Mouse (Mus musculus): ENCODE results near the gene Myl9. TPM values are rescaled to one million over a fixed set of nuclear protein-coding genes. Genes with fewer than 3 reads are reported as not detected.

Myl9 gene
- polyA plus RNA-seq, 1 experiment from 2014 or later: 133 TPM

GRCm38 (mm10) chr2:156736846-156737245, 38.4 kb upstream of the Myl9 start:
- Histone ChIP-seq H3K4me3 (ENCODE audit: low read depth, low read length) (no peak overlapping the region), H3K9ac (ENCODE audit: low read depth, low read length) (no peak overlapping the region), H3K9me3 (ENCODE audit: control insufficient read depth, low read length) (no peaks in the 10 kb centered on the region), H3K4me2 (replicated peaks; ENCODE audit: low read depth, low read length) (no peak overlapping the region), H3K36me3 (ENCODE audit: control insufficient read depth, insufficient read depth, low read length) (no peaks in the 10 kb centered on the region), H3K27ac (ENCODE audit: low read depth, low read length) (no peak overlapping the region), H3K27me3 (ENCODE audit: control insufficient read depth, insufficient read depth, low read length) (no peaks in the 10 kb centered on the region), H3K4me1 (replicated peaks; ENCODE audit: control insufficient read depth, insufficient read depth, low read length) (peaks cover 3% of the 10 kb centered on the region; the same call in 1 of the 2 replicates)
- WGBS: 47% methylated on average over 7 of the region's 7 CpGs
- ATAC-seq (ENCODE audit: low FRiP score) (no peak), DNase-seq (ENCODE audit: low spot score) (no peak)

GRCm38 (mm10) chr2:156737976-156738375, 37.2 kb upstream of the Myl9 start:
- DNase-seq (ENCODE audit: low spot score): no peak
- Histone ChIP-seq H3K9me3 (ENCODE audit: control insufficient read depth, low read length) (no peaks in the 10 kb centered on the region), H3K27me3 (ENCODE audit: control insufficient read depth, insufficient read depth, low read length) (no peaks in the 10 kb centered on the region), H3K4me1 (replicated peaks; ENCODE audit: control insufficient read depth, insufficient read depth, low read length) (0 out of 2 replicates have a peak, but pooled peaks cover 3% of the 10 kb centered on the region), H3K36me3 (ENCODE audit: control insufficient read depth, insufficient read depth, low read length) (no peaks in the 10 kb centered on the region), H3K27ac (ENCODE audit: low read depth, low read length) (no peak overlapping the region), H3K4me3 (ENCODE audit: low read depth, low read length) (no peak overlapping the region), H3K4me2 (replicated peaks; ENCODE audit: low read depth, low read length) (no peak overlapping the region), H3K9ac (ENCODE audit: low read depth, low read length) (no peak overlapping the region)
- WGBS: 83% methylated on average over 7 of the region's 7 CpGs
- no peak for ATAC-seq (ENCODE audit: low FRiP score)

- ATAC-seq (ENCODE audit: low FRiP score) (no peak), DNase-seq (ENCODE audit: low spot score) (no peak)
- Histone ChIP-seq H3K27me3 (ENCODE audit: control insufficient read depth, insufficient read depth, low read length) (no peaks in the 10 kb centered on the region), H3K36me3 (ENCODE audit: control insufficient read depth, insufficient read depth, low read length) (0 out of 2 replicates have a peak, but pooled peaks cover under 1% of the 10 kb centered on the region), H3K4me2 (replicated peaks; ENCODE audit: low read depth, low read length) (no peak overlapping the region), H3K4me1 (replicated peaks; ENCODE audit: control insufficient read depth, insufficient read depth, low read length) (0 out of 2 replicates have a peak, but pooled peaks cover 3% of the 10 kb centered on the region), H3K9me3 (ENCODE audit: control insufficient read depth, low read length) (no peaks in the 10 kb centered on the region), H3K4me3 (ENCODE audit: low read depth, low read length) (no peak overlapping the region), H3K9ac (ENCODE audit: low read depth, low read length) (no peak overlapping the region), H3K27ac (ENCODE audit: low read depth, low read length) (no peak overlapping the region)
- WGBS: 92% methylated on average over 9 of the region's 9 CpGs
Observed at GRCm38 (mm10) chr2:156741265-156741664, 34.0 kb upstream of the Myl9 start.

GRCm38 (mm10) chr2:156741998-156742397, 33.2 kb upstream of the Myl9 start:
- DNase-seq (ENCODE audit: low spot score): no peak
- Histone ChIP-seq H3K27ac (ENCODE audit: low read depth, low read length) (no peak overlapping the region), H3K36me3 (ENCODE audit: control insufficient read depth, insufficient read depth, low read length) (0 out of 2 replicates have a peak, but pooled peaks cover 3% of the 10 kb centered on the region), H3K4me3 (ENCODE audit: low read depth, low read length) (no peak overlapping the region), H3K4me1 (replicated peaks; ENCODE audit: control insufficient read depth, insufficient read depth, low read length) (no peaks in the 10 kb centered on the region), H3K9ac (ENCODE audit: low read depth, low read length) (no peak overlapping the region), H3K27me3 (ENCODE audit: control insufficient read depth, insufficient read depth, low read length) (no peaks in the 10 kb centered on the region), H3K4me2 (replicated peaks; ENCODE audit: low read depth, low read length) (no peak overlapping the region), H3K9me3 (ENCODE audit: control insufficient read depth, low read length) (no peaks in the 10 kb centered on the region)
- no peak for ATAC-seq (ENCODE audit: low FRiP score)
- 78% methylated on average over 4 of the region's 4 CpGs for WGBS

- Histone ChIP-seq H3K4me3 (ENCODE audit: low read depth, low read length) (no peak overlapping the region), H3K4me2 (replicated peaks; ENCODE audit: low read depth, low read length) (no peak overlapping the region), H3K27ac (ENCODE audit: low read depth, low read length) (no peak overlapping the region), H3K36me3 (ENCODE audit: control insufficient read depth, insufficient read depth, low read length) (0 out of 2 replicates have a peak, but pooled peaks cover 3% of the 10 kb centered on the region), H3K9ac (ENCODE audit: low read depth, low read length) (no peak overlapping the region), H3K27me3 (ENCODE audit: control insufficient read depth, insufficient read depth, low read length) (no peaks in the 10 kb centered on the region), H3K9me3 (ENCODE audit: control insufficient read depth, low read length) (no peaks in the 10 kb centered on the region), H3K4me1 (replicated peaks; ENCODE audit: control insufficient read depth, insufficient read depth, low read length) (no peaks in the 10 kb centered on the region)
- 87% methylated on average over 3 of the region's 3 CpGs for WGBS
- DNase-seq (ENCODE audit: low spot score): no peak
- ATAC-seq (ENCODE audit: low FRiP score): no peak
Observed at GRCm38 (mm10) chr2:156743248-156743647, 32.0 kb upstream of the Myl9 start.

- Histone ChIP-seq H3K36me3 (ENCODE audit: control insufficient read depth, insufficient read depth, low read length) (0 out of 2 replicates have a peak, but pooled peaks cover 5% of the 10 kb centered on the region), H3K9ac (ENCODE audit: low read depth, low read length) (no peak overlapping the region), H3K9me3 (ENCODE audit: control insufficient read depth, low read length) (no peaks in the 10 kb centered on the region), H3K4me1 (replicated peaks; ENCODE audit: control insufficient read depth, insufficient read depth, low read length) (no peaks in the 10 kb centered on the region), H3K4me3 (ENCODE audit: low read depth, low read length) (no peak overlapping the region), H3K27ac (ENCODE audit: low read depth, low read length) (no peak overlapping the region), H3K27me3 (ENCODE audit: control insufficient read depth, insufficient read depth, low read length) (no peaks in the 10 kb centered on the region), H3K4me2 (replicated peaks; ENCODE audit: low read depth, low read length) (no peak overlapping the region)
- 82% methylated on average over 5 of the region's 5 CpGs for WGBS
- no peak for ATAC-seq (ENCODE audit: low FRiP score)
- no peak for DNase-seq (ENCODE audit: low spot score)
Observed at GRCm38 (mm10) chr2:156744414-156744813, 30.8 kb upstream of the Myl9 start.

- no peaks in the 10 kb centered on the region for H3K27me3 ChIP-seq (ENCODE audit: control insufficient read depth, insufficient read depth, low read length)
- H3K9me3 ChIP-seq (ENCODE audit: control insufficient read depth, low read length): no peaks in the 10 kb centered on the region
- ATAC-seq (ENCODE audit: low FRiP score): no peak
- H3K9ac ChIP-seq (ENCODE audit: low read depth, low read length): no peak overlapping the region
- WGBS: 86% methylated on average over 3 of the region's 3 CpGs
- no peak overlapping the region for H3K4me2 ChIP-seq (replicated peaks; ENCODE audit: low read depth, low read length)
- no peak overlapping the region for H3K27ac ChIP-seq (ENCODE audit: low read depth, low read length)
- H3K4me3 ChIP-seq (ENCODE audit: low read depth, low read length): no peak overlapping the region
- H3K36me3 ChIP-seq (ENCODE audit: control insufficient read depth, insufficient read depth, low read length): 0 out of 2 replicates have a peak, but pooled peaks cover 9% of the 10 kb centered on the region
- no peak for DNase-seq (ENCODE audit: low spot score)
- no peaks in the 10 kb centered on the region for H3K4me1 ChIP-seq (replicated peaks; ENCODE audit: control insufficient read depth, insufficient read depth, low read length)
Observed at GRCm38 (mm10) chr2:156747315-156747714, 27.9 kb upstream of the Myl9 start.

GRCm38 (mm10) chr2:156749687-156750086, 25.5 kb upstream of the Myl9 start:
- no peaks in the 10 kb centered on the region for H3K4me1 ChIP-seq (replicated peaks; ENCODE audit: control insufficient read depth, insufficient read depth, low read length)
- H3K36me3 ChIP-seq (ENCODE audit: control insufficient read depth, insufficient read depth, low read length): peaks cover 12% of the 10 kb centered on the region; the same call in 1 of the 2 replicates
- no peak overlapping the region for H3K4me2 ChIP-seq (replicated peaks; ENCODE audit: low read depth, low read length)
- H3K27ac ChIP-seq (ENCODE audit: low read depth, low read length): no peak overlapping the region
- ATAC-seq (ENCODE audit: low FRiP score) (no peak), DNase-seq (ENCODE audit: low spot score) (no peak)
- no peak overlapping the region for H3K9ac ChIP-seq (ENCODE audit: low read depth, low read length)
- no peaks in the 10 kb centered on the region for H3K9me3 ChIP-seq (ENCODE audit: control insufficient read depth, low read length)
- WGBS: 93% methylated on average over 8 of the region's 8 CpGs
- H3K4me3 ChIP-seq (ENCODE audit: low read depth, low read length): no peak overlapping the region
- H3K27me3 ChIP-seq (ENCODE audit: control insufficient read depth, insufficient read depth, low read length): no peaks in the 10 kb centered on the region

- Histone ChIP-seq H3K27me3 (ENCODE audit: control insufficient read depth, insufficient read depth, low read length) (no peaks in the 10 kb centered on the region), H3K9me3 (ENCODE audit: control insufficient read depth, low read length) (peaks cover 7% of the 10 kb centered on the region; the same call in 1 of the 2 replicates), H3K36me3 (ENCODE audit: control insufficient read depth, insufficient read depth, low read length) (peaks cover 42% of the 10 kb centered on the region), H3K27ac (ENCODE audit: low read depth, low read length) (no peak overlapping the region), H3K4me1 (replicated peaks; ENCODE audit: control insufficient read depth, insufficient read depth, low read length) (no peaks in the 10 kb centered on the region), H3K4me3 (ENCODE audit: low read depth, low read length) (no peak overlapping the region), H3K4me2 (replicated peaks; ENCODE audit: low read depth, low read length) (no peak overlapping the region), H3K9ac (ENCODE audit: low read depth, low read length) (no peak overlapping the region)
- ATAC-seq (ENCODE audit: low FRiP score) (no peak), DNase-seq (ENCODE audit: low spot score) (no peak)
- WGBS: 95% methylated on average over 9 of the region's 9 CpGs
Observed at GRCm38 (mm10) chr2:156756937-156757336, 18.3 kb upstream of the Myl9 start.
